Mouse (Mus musculus) brain, embryonic 14.5 days (tissue): ENCODE measurements around the gene Mgll.

Source experiments
- CTCF ChIP-seq: fragments of 200-500 bp; IDR thresholded peaks from 2 replicates; pipeline ENCODE4 v1.5.1; 2012; ENCODE audit warnings: inconsistent platforms, mild to moderate bottlenecking, moderate library complexity, borderline replicate concordance; ENCODE audit not compliant: insufficient read depth, insufficient read length; ENCODE audit errors: extremely low read depth
- POLR2A ChIP-seq: fragments of 200-500 bp; IDR thresholded peaks from 2 replicates; pipeline ENCODE4 v1.6.1; 2012; ENCODE audit warnings: mild to moderate bottlenecking, inconsistent platforms, borderline replicate concordance; ENCODE audit not compliant: poor library complexity, insufficient read depth, insufficient read length, severe bottlenecking; ENCODE audit errors: extremely low read depth

GRCm38 (mm10) chr6:88721059-88721458, 3.2 kb upstream of the Mgll start:
- TF ChIP-seq CTCF = no peak
- no peak for TF ChIP-seq POLR2A
